ENCODE assay signal across 1 mouse cellular context in the genomic region with DNA sequence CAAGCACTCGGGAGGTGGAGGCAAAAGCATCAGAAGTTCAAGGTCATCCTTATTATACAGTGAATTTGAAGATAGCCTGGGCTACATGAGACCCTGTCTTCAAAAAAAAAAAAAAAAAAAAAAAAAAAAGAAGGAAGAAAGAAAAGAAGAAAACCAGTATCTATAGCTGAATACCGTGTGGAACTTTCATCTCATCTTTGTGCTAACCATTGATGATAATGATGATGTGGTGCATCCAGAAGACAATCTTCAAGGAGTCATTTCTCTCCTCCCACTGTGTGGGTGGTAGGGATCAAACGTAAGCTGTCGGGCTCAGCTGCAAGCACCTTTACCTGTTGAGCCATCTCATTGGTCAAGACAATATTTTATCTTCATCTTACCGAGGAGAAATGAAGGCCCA.
TF ChIP-seq lines count a peak whose summit lies in the region.

No protein-coding gene starts in this region.

TF ChIP-seq in MEL, 35 proteins besides CTCF, POLR2A, EP300 and RAD21:
- TF ChIP-seq MAX (IDR thresholded peaks at IDR 0.05; ENCODE audit: low read length) (no peak), ZNF384 (IDR thresholded peaks at IDR 0.05; ENCODE audit: low read depth, low read length) (peak; percentile 56)
TF ChIP-seq in MEL: peak in this region for 1.
